Mouse (Mus musculus): ENCODE results near the gene 1700016C15Rik. TPM values are rescaled to one million over a fixed set of nuclear protein-coding genes. Genes with fewer than 3 reads are reported as not detected.

1700016C15Rik gene
- total RNA-seq, 2 experiments from 2014 or later: not detected

DNA sequence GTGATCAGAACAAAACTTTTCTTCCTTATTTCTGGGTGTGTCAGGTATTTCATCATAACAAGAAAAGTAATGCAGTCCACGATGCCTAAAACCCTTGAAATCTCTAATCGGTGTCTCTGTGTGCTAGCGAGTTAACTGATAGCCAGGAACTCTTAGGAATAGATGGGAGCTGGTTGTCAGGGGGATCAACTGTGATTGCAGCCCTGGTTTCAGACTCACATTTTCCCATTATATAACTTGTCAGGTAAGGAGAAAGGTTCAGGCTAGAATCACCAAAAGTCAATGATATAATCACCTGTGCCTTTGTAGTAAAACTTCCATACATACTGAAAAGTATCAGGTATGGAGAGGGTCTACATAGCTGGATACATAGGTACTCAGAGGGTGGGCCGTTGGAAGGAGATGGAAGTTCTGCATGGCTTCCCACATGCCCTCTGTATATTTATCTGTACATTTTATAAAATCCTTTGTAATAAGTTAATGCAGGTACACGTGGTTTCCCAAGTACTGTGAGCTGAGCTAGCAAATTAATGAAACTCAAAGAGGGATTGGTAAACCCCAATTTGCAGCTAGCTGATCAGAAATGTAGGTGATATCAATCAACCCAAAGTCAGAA, 15.1 kb upstream of the 1700016C15Rik start:
- intact Hi-C loops (cut with DNase I): no loop called here
- no peak for DNase-seq

GRCm38 (mm10) chr1:177716448-177716847, 13.2 kb upstream of the 1700016C15Rik start:
- DNase-seq: no peak
- intact Hi-C loops (cut with DNase I): no loop called here

DNA sequence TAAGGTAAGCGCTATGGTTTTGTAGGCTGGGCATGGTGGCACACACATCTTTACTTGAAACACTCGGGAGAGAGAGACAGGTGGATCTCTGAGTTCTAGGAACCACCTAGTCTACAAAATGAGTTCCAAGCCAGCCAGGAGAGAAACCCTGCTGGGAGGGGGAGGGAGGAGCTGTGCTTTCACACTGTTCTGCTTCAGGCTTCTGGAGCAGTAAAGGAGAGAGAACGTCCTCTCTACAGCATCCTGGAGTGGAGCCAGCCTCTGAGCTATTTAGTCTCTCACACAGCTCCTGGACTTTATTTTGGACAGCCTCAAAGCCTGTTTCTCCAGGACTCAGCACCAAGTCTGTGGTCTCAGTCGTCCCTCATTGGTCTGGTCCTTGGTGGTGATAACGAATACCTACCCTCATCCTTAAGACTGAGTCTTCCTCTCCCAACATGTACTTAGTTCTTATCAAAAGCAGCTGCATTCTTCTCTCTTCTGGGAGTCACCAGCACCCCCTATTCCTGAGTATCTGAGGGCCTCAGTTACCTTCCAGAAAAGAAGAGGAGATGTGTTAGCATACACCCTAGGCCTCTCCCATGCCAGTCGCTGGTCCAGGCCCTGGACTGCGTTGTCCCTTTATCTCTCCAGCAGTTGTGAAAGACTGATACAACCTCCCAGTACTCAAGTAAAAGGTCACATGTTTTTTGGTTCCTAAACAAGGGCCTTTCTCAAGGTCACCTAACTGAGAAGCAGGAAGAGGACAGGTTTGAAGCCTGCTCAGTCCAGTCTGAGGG, 12.4 kb upstream of the 1700016C15Rik start:
- no peak for DNase-seq
- intact Hi-C loops (cut with DNase I): no loop called here

- no peak for DNase-seq
- intact Hi-C loops (cut with DNase I): no loop called here
Measured at GRCm38 (mm10) chr1:177718340-177719028, 11.1 kb upstream of the 1700016C15Rik start.

- no peak for DNase-seq
- intact Hi-C loops (cut with DNase I): no loop called here
Measured at GRCm38 (mm10) chr1:177719029-177719427, 10.6 kb upstream of the 1700016C15Rik start.

GRCm38 (mm10) chr1:177723786-177724185, 5.8 kb upstream of the 1700016C15Rik start:
- DNase-seq: no peak
- intact Hi-C loops (cut with DNase I): no loop called here

DNA sequence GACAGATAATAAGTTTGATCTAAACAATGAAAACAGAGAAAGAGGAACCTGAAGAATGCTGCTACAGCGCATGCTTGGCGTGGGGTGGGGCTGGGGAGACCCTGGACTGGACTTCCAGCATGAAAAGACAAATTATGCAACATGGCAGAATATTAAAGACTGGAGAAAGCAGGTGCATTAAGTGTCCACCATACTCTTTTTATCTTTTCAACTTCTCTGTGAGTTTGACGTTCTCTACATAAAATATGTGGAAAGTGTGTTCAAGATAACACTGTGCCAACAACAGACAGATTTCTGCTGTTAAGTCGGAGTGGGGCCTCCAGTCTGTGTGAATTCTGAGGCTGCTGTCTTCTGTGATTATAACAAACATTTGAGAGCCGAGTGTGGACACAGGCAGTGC, 2.7 kb upstream of the 1700016C15Rik start:
- DNase-seq: no peak
- intact Hi-C loops (cut with DNase I): no loop called here

DNA sequence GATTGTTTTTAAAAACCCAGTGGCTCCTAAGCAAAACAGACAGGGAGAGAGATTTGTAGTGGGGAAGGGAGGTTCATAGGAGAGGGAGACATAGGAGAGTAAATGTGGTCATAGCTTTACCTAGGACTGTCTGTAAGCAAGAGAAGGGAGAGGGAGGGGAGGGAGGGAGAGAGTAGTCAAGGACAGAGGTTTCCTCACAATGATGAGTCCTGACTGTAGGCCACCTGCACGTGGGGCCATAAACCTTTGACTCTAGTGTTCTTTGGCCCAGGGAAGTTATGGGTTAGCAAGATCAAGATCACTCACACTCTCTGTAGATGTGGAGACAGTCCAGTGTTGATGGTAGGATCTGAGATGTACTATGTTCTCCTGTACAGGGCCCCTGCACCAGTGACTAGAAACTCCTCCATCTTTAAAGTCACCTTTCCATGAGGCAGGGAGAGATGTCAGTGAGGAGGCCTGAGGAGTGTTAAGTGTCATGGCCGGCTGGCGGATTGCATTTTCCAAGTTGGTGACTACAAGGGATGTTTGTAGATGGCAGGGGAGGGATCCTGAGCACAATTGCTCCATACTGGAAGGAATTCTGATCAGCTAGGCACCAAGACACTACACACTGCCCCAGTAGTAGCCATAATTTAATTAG, 1.6 kb upstream of the 1700016C15Rik start:
- DNase-seq: no peak
- intact Hi-C loops (cut with DNase I): no loop called here

DNA sequence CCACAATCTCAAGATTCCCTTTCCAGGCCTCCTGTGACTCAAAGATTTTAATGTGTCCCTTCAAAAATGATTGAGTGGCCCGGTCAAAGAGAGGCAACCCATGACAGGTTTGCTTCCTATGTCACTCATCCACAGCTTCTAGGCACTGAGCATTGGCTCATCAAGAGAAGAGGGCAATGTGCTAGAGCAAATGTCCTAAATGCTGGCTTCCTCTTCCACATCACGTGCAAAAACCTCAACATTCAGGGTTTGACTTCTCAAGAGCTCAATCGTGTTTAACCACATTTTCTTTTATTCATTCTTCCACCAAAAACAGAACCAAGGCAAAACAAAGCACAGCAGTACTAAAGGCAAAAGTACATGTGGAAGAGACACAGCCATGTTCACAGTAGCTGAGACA, 2.4 kb downstream of the 1700016C15Rik start:
- intact Hi-C loops (cut with DNase I): no loop called here
- no peak for DNase-seq

GRCm38 (mm10) chr1:177737505-177738105, 8.0 kb downstream of the 1700016C15Rik start:
- DNase-seq: no peak
- intact Hi-C loops (cut with DNase I): no loop called here

DNA sequence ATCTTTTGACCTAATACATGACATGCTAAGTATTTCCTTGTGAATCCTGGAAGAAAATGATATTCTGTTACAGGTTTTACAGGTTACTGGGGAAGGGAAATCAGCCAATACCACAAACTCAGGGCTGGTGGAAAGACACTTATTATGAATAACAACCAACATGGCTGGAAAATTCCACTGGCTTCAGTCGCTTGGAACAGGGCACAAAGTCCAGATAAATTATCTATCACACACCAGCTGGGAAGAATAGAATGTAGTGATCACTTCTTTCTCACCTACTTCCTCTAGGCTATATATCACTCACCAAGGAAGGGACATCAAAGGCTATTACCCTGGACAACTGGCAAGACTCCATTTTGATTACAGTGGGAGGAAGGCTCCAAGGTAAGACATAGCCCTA, 11.1 kb downstream of the 1700016C15Rik start:
- intact Hi-C loops (cut with DNase I): no loop called here
- DNase-seq: no peak

GRCm38 (mm10) chr1:177742119-177742518, 12.5 kb downstream of the 1700016C15Rik start:
- intact Hi-C loops (cut with DNase I): no loop called here

DNA sequence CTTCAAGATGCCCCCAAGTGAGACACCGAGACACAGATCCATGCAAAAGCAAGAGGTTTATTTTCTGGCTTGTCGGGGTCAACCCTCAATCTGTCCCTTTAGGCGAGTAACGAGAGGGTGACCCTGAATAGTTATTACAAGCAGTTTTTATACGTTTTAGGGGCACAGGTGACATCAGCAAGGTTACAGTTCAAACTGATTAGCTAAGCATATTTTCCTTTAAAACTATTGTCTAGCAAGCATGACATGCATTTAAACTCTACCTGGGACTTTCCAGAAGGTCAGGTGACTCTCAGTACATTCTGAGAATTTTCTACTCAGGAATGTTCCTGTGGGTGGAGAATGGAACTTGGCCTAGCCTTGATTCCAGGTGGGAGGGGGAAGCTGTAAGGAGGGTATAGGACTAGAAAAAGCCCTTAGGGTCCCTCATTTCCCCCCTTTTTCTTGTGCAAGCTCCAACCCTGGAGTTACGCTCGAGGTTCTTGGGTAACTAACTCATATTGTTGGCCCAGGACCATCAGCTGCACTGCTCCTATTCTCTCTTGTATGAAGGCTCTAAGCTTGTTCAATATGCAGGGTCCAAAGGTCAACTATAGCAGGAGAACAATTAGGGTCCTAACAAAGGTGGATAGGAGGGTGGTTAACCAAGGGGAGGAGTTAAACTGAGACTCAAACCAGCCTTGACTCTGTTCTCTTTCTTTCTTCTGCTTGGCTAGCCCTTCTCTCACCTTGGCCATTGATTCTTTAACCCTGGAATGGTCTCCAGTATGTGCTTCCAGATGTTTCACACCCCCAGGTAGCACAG, 15.1 kb downstream of the 1700016C15Rik start:
- DNase-seq: no peak
- intact Hi-C loops (cut with DNase I): no loop called here

More at GRCm38 (mm10) chr1:177742119-177742518, 12.5 kb downstream of the 1700016C15Rik start:
- DNase-seq: no peak

DNA sequence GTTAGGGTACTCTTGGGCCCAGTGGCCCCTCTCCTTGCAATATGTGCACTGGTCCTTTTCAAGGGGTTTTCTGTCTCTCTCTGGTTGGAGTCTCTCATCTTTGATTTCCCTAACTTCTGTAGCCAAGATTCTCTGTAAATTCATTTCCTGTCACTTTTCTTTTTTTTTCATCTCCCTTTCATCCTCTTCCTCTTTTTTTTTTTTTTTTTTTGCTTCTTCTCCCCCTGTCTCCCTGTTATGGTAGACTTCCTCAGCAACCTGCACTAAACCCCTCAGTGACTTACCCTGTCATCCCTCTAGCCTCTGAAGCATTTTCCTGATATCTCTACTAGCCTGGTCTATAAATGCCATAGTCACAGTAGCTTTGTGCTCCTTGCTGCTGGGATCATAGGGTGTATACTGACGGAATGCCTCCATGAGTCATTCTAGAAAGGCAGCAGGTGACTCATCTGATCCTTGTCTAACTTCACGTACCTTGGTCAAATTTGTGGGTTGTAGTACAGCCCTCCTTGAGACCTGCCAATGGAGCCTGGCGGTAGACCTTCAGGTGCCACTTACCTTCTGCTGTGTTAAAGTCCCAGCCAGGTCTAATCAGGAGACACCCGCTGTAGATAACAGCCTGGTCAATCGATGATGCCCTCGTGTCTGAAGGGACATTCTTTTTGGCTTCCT, 18.4 kb downstream of the 1700016C15Rik start:
- no peak for DNase-seq
- intact Hi-C loops (cut with DNase I): no loop called here

GRCm38 (mm10) chr1:177753496-177753895, 23.9 kb downstream of the 1700016C15Rik start:
- no peak for DNase-seq
- intact Hi-C loops (cut with DNase I): no loop called here

DNA sequence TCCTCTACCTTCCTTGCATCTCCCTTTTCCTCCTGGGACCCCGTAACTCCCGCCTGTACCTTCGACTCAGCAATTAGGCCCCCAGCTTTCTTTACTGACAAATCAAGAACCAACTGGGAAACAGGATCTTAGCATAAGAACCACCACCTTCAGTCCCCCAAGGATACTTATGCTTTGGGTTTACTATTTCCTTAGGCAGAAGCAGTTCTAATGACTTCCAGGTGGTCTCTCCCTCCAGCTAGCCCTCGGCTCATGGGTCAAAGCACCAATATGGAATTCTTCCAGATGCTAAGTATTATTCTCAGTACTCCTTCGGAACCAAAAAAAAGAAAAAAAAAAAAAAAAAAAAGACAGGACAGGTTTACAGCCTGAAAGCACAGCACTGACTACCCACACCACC, 27.6 kb downstream of the 1700016C15Rik start:
- DNase-seq: no peak
- intact Hi-C loops (cut with DNase I): no loop called here

- intact Hi-C loops (cut with DNase I): no loop called here
- no peak for DNase-seq
Measured at GRCm38 (mm10) chr1:177768931-177769330, 39.3 kb downstream of the 1700016C15Rik start.

- no peak for DNase-seq
- intact Hi-C loops (cut with DNase I): no loop called here
Measured at GRCm38 (mm10) chr1:177777397-177777796, 47.8 kb downstream of the 1700016C15Rik start.

DNA sequence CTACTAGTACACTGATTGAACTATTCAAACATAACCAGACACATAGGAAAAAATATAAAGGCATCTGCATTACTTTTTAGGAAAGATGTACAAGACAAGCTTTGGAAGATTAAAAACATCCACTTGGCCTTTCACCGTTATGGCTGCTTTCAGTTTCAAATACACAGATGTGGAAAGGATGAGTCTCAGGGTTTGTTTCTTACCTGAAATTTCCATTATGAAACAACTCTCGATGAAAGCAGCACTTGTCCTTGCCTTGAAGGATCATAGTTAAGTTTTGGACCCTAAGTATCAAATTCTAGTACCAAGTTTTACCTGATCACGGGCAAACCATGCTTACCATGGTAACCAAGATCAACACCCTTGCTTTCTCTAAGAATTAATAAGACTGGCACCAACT, 63.2 kb downstream of the 1700016C15Rik start:
- intact Hi-C loops (cut with DNase I): no loop called here
- no peak for DNase-seq
